Comparison of ENCODE assay signal across 8 mouse cellular contexts in genomic region chr3:34642498-34642941, GRCm38 (mm10). TPM values are rescaled to one million over a fixed set of nuclear protein-coding genes. Genes with fewer than 3 reads are reported as not detected.
DNase-seq lines count a peak whose midpoint lies in the region; ATAC-seq lines count a peak whose summit lies in the region.

No protein-coding gene starts in this region.

- peaks cover 85% of the 10 kb centered on the region for H3K4me1 ChIP-seq in hindbrain, embryonic 10.5 days (replicated peaks)
- peaks cover 27% of the 10 kb centered on the region for H3K4me1 ChIP-seq in neural tube, embryonic 11.5 days (ENCODE audit: control insufficient read depth, insufficient read depth, low read length)

- under 1% methylated on average over 20 of the region's 20 CpGs for WGBS in hindbrain, embryonic 10.5 days
- WGBS in neural tube, embryonic 11.5 days, result under 1% methylated on average over 20 of the region's 20 CpGs

- H3K27me3 ChIP-seq in hindbrain, embryonic 10.5 days (ENCODE audit: insufficient read depth, poor library complexity, severe bottlenecking), result peaks cover 79% of the 10 kb centered on the region
- peaks cover 23% of the 10 kb centered on the region for H3K27me3 ChIP-seq in neural tube, embryonic 11.5 days (ENCODE audit: control insufficient read depth, insufficient read depth, low read length)

- H3K36me3 ChIP-seq in hindbrain, embryonic 10.5 days, result no peaks in the 10 kb centered on the region
- H3K36me3 ChIP-seq in neural tube, embryonic 11.5 days (ENCODE audit: control insufficient read depth, insufficient read depth, low read length), result no peaks in the 10 kb centered on the region

- peak overlapping the region; percentile 53 for H3K9ac ChIP-seq in neural tube, embryonic 11.5 days (ENCODE audit: low read length)

- H3K9me3 ChIP-seq in hindbrain, embryonic 10.5 days, result no peaks in the 10 kb centered on the region
- no peaks in the 10 kb centered on the region for H3K9me3 ChIP-seq in neural tube, embryonic 11.5 days (ENCODE audit: control insufficient read depth, low read length)

- peak; percentile 45 for ATAC-seq in neural tube, embryonic 11.5 days (ENCODE audit: insufficient read depth, low FRiP score, low TSS enrichment)

- H3K4me2 ChIP-seq in neural tube, embryonic 11.5 days (ENCODE audit: low read depth), result peak overlapping the region; percentile 61

- H3K4me3 ChIP-seq in hindbrain, embryonic 10.5 days, result peak overlapping the region; percentile 52
- H3K4me3 ChIP-seq in neural tube, embryonic 11.5 days (ENCODE audit: low read depth, low read length), result peak overlapping the region; percentile 29

- H3K27ac ChIP-seq in hindbrain, embryonic 10.5 days, result peak overlapping the region; percentile 88
- peak overlapping the region; percentile 24; the same call in 1 of the 2 replicates for H3K27ac ChIP-seq in neural tube, embryonic 11.5 days (ENCODE audit: low read depth, low read length)

- intact Hi-C loops in heart, postnatal 10 days (cut with DNase I), result no loop called here

- DNase-seq in heart, adult 11 months, result peak; percentile 71
- no peak for DNase-seq in heart, postnatal 10 days
- peak; percentile 45 for DNase-seq in cerebellum, adult 9-11 months
- peak; percentile 65 for DNase-seq in hindbrain, embryonic 10.5 days (ENCODE audit: low spot score)
- DNase-seq in layer of hippocampus, postnatal 14 days (ENCODE audit: low spot score in 2 of 2), result peak; percentile 81 to 92
- DNase-seq in neural tube, embryonic 11.5 days (ENCODE audit: low spot score), result peak; percentile 71
- no peak for DNase-seq in T-cell, adult 2 months (ENCODE audit: low spot score)
- DNase-seq in adrenal gland, adult (ENCODE audit: inconsistent age in 2 of 2, low spot score in 1 of 2), result no peak

RNA-seq across cellular contexts. Expression of gene Sox2, which starts 7.7 kb away (rescaled TPM):
- under 1 TPM in 1 of 2 experiments, not detected in 1; 0.17 TPM for total RNA-seq in heart, postnatal 10 days (2021)
- polyA plus RNA-seq in hindbrain, embryonic 10.5 days (2016; fragmentation: Nextera tagmentation; extraction: Ambion mirVana), result 23.4 and 24.2 TPM in 2 replicates
- total RNA-seq in layer of hippocampus, postnatal 14 days (2021), result 10 to 100 TPM; 48.1 to 50.1 TPM
- polyA plus RNA-seq in neural tube, embryonic 11.5 days (2014; fragmentation: Nextera tagmentation; extraction: Ambion mirVana), result 32.5 and 36.8 TPM in 2 replicates

Comparison
In these comparisons a context has a peak if more than half of its experiments do, and no peak if none do; other contexts are left out.
1. DNase-seq: peak in heart, adult 11 months (single experiment), cerebellum, adult 9-11 months (single experiment), hindbrain, embryonic 10.5 days (single experiment), layer of hippocampus, postnatal 14 days (2 of 2) and neural tube, embryonic 11.5 days (single experiment); none in heart, postnatal 10 days (0 of 2), T-cell, adult 2 months (single experiment) and adrenal gland, adult (0 of 2).
2. RNA of gene Sox2, which starts 7.7 kb away (total RNA-seq): 48.1 to 50.1 TPM in layer of hippocampus, postnatal 14 days; 0.17 TPM in heart, postnatal 10 days; every median in the first group is over 10 times any median in the second.